Mouse (Mus musculus) kidney, adult 2 months (tissue): ENCODE results near the gene Mgat5b.

ENCODE experiments used
- CTCF ChIP-seq: fragments of 200-500 bp; conservative IDR thresholded peaks from 2 replicates; pipeline ENCODE4 v1.5.1; 2011; ENCODE audit warnings: low read depth, mild to moderate bottlenecking, control low read depth, low read length, moderate library complexity, mixed read lengths; ENCODE audit not compliant: insufficient read depth, insufficient read length
- POLR2A ChIP-seq: fragments of 200-500 bp; IDR thresholded peaks from one replicate; pipeline ENCODE4 v1.6.1; 2011; ENCODE audit warnings: low read depth, low read length, control low read depth

DNA sequence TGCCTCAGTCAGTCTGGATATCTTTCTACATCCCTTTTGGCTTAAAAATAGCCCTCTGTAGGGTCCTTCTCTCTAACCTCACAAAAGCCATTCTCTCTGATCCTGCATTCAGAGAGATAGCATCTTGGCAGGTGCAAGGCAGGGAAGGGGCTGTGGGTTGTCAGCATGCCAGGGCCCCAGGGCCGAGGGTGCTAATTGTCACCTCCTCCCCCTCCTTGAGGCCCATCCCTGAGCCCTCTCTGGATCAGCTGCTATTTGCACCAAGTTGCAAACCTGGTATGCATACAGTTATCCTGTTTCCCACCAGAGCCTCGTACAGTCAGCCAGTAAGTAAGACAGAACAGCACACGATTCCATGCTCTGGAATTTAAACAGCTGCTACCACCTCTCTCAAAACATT lies 111.4 kb downstream of the Mgat5b start:
- TF ChIP-seq POLR2A (no peak), CTCF (no peak)
